Mouse (Mus musculus): ENCODE results near the gene Ino80. TPM values are rescaled to one million over a fixed set of nuclear protein-coding genes. Genes with fewer than 3 reads are reported as not detected.

Ino80 gene
- total and polyA plus RNA-seq, 2 experiments from 2014 or later = 2.2 to 16.3 TPM

DNA sequence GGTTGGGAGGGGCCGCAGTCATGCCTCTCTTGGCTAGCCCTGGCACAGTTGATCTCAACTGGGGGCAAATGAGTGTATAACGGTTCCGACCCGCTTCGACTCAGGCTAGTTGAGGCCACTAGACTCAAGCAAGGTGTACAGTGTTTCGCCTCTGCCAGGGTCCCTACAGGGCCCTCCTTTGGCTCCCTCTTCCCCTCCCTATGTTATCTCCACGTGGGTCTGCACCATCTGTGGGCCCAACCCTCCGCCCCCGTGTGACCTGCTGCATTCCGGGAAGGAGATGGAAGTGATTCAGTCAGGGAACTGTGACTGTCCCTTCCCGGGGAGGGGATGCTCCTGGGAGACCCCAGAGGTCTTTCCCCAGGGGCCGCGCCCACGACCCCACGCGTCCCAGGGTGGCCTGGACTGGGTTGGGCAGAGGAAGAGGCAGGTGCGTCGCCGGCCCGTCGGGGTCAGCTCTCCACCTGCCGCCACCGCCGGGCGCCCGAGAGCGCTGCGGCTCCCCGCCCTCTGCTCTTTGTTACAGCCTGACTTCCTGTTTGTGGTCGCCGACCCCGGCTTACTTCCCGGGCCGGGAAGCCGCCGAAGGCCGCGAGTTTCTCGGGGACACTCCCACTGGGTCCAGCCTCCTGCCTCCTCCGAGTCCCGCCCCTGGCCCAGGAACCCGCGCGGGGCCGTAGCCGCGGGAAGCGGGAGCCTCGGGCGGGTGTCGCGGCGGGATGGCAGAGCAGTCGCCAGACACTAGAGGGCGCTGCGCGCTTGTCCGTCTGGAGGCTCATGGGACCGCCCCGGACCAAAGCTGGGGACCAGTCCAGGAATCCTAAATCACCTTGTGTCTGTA, 139.8 kb downstream of the Ino80 start:
- WGBS = 7% methylated on average over 60 of the region's 60 CpGs
- Histone ChIP-seq H3K9ac (peak overlapping the region; percentile 81), H3K4me1 (ENCODE audit: insufficient read depth) (peaks cover 4% of the 10 kb centered on the region; the same call in 1 of the 2 replicates), H3K4me2 (ENCODE audit: low read depth) (peak overlapping the region; percentile 91), H3K27me3 (ENCODE audit: insufficient read depth, low read length) (no peaks in the 10 kb centered on the region), H3K27ac (ENCODE audit: low read depth, low read length) (peak overlapping the region; percentile 58; the same call in 1 of the 2 replicates), H3K9me3 (ENCODE audit: low read length) (no peaks in the 10 kb centered on the region), H3K4me3 (ENCODE audit: low read depth, low read length) (peak overlapping the region; percentile 61), H3K36me3 (ENCODE audit: insufficient read depth) (no peaks in the 10 kb centered on the region)
- ATAC-seq (peak; percentile 91), DNase-seq (peak; percentile 92)
- peak; percentile 94 for TF ChIP-seq CTCF (IDR thresholded peaks at IDR 0.05; ENCODE audit: low read depth)

DNA sequence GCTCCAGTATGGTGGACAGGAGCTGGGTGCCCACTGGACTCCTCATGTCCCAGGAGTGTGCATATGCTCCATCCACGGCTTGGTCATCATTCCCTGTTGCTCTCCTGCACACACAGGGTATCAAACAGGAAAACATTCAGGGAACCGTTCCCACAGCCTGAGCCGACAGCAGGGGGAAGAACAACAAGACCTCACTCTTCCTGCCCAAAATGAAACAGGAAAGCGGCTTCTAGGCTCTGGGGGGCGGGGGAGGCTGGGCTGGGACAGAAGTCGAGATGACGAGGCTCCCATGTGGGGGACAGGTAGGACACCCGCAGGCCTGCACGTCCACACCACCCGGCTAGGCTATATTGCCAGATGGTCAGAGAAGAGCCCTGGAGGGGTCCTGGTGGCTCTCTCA, 141.0 kb downstream of the Ino80 start:
- peaks cover 4% of the 10 kb centered on the region; the same call in 1 of the 2 replicates for H3K4me1 ChIP-seq (ENCODE audit: insufficient read depth)
- DNase-seq (no peak), ATAC-seq (no peak)
- H3K27me3 ChIP-seq (ENCODE audit: insufficient read depth, low read length) = no peaks in the 10 kb centered on the region
- H3K4me2 ChIP-seq (ENCODE audit: low read depth) = no peak overlapping the region
- no peaks in the 10 kb centered on the region for H3K36me3 ChIP-seq (ENCODE audit: insufficient read depth)
- H3K27ac ChIP-seq (ENCODE audit: low read depth, low read length) = no peak overlapping the region
- 75% methylated on average over 10 of the region's 10 CpGs for WGBS
- no peak overlapping the region for H3K9ac ChIP-seq
- no peak for TF ChIP-seq CTCF (IDR thresholded peaks at IDR 0.05; ENCODE audit: low read depth)
- no peaks in the 10 kb centered on the region for H3K9me3 ChIP-seq (ENCODE audit: low read length)
- no peak overlapping the region for H3K4me3 ChIP-seq (ENCODE audit: low read depth, low read length)

DNA sequence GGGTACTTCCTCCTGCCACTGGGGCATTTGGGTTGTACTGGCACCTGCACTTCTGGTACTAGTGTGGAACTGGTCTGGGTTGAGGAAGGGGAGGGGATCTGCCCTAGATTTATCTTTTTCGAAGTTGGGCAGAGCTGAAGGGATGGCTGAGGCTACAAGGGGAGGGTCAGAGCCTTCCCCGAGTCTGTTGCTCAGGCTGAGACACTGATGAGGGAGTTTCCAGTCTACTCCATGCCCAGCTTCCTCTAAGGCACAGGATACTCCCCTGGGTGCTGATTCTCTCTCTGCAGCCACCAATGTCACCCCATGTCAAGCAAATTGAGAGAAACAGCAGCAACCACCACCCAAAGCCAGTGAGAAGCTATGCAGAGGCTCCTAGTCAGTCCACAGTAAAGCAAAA, 141.5 kb downstream of the Ino80 start:
- WGBS = 84% methylated on average over 2 of the region's 2 CpGs
- no peak for DNase-seq

DNA sequence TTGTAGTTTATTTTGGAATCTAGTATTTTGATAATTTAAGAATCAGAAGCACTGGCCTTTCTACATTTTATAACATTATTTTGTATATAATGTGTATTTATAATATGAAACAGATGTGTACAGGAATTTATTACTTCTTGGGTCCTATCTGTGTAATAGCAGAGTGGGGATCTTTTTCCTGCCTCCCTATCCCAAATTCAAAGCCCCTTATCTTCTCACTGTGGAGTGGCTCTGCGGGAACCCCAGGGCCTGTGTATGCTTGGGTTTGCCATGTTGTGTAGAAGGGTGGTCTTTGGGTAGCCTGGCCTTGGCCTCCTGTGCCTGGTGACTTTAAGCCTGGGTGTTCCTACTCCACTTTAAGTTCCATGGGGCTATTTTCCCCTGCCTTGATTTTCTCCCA, 142.0 kb downstream of the Ino80 start:
- DNase-seq (no peak), ATAC-seq (no peak)
- Histone ChIP-seq H3K4me1 (ENCODE audit: insufficient read depth) (peaks cover 4% of the 10 kb centered on the region; the same call in 1 of the 2 replicates), H3K4me3 (ENCODE audit: low read depth, low read length) (no peak overlapping the region), H3K9ac (no peak overlapping the region), H3K27me3 (ENCODE audit: insufficient read depth, low read length) (peaks cover 6% of the 10 kb centered on the region), H3K36me3 (ENCODE audit: insufficient read depth) (no peaks in the 10 kb centered on the region), H3K27ac (ENCODE audit: low read depth, low read length) (no peak overlapping the region), H3K4me2 (ENCODE audit: low read depth) (no peak overlapping the region), H3K9me3 (ENCODE audit: low read length) (no peaks in the 10 kb centered on the region)
- no peak for TF ChIP-seq CTCF (IDR thresholded peaks at IDR 0.05; ENCODE audit: low read depth)
- WGBS = 81% methylated on average over 1 of the region's 1 CpGs

More for the DNA sequence above, 141.5 kb downstream of the Ino80 start:
- Histone ChIP-seq H3K4me2 (ENCODE audit: low read depth) (no peak overlapping the region), H3K27me3 (ENCODE audit: insufficient read depth, low read length) (peaks cover 1% of the 10 kb centered on the region; the same call in 1 of the 2 replicates), H3K4me1 (ENCODE audit: insufficient read depth) (peaks cover 4% of the 10 kb centered on the region; the same call in 1 of the 2 replicates), H3K9me3 (ENCODE audit: low read length) (no peaks in the 10 kb centered on the region), H3K4me3 (ENCODE audit: low read depth, low read length) (no peak overlapping the region), H3K9ac (no peak overlapping the region), H3K27ac (ENCODE audit: low read depth, low read length) (no peak overlapping the region), H3K36me3 (ENCODE audit: insufficient read depth) (no peaks in the 10 kb centered on the region)
- no peak for TF ChIP-seq CTCF (IDR thresholded peaks at IDR 0.05; ENCODE audit: low read depth)
- ATAC-seq = no peak

DNA sequence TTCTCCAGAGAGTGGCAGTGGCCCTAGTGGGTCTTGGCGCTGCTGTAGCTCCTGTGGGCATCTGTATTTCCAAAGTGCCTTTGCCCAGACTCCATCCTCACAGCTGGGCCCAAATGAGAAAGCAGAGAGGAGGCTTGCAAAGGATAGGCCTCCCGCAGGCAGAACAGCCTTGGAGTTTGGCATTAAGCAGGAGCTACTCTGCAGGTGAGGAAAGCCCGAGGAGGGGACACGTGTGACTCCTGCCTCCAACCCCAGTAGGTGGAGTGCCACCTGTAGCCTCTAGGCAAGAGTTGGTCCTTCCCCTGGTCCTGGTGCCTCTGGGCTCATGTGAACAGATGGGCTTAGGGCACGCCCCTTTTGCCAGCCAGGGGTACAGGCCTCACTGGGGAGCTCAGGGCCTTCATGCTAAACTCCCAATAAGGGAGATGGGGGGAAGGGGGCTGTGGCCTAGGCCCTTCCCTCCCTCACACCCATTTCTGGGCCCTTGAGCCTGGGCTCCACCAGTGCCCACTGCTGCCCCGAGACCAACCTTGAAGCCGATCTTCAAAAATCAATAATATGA, 142.4 kb downstream of the Ino80 start:
- Histone ChIP-seq H3K27me3 (ENCODE audit: insufficient read depth, low read length) (peaks cover 8% of the 10 kb centered on the region), H3K9ac (no peak overlapping the region), H3K27ac (ENCODE audit: low read depth, low read length) (no peak overlapping the region), H3K4me2 (ENCODE audit: low read depth) (no peak overlapping the region), H3K4me3 (ENCODE audit: low read depth, low read length) (no peak overlapping the region), H3K36me3 (ENCODE audit: insufficient read depth) (no peaks in the 10 kb centered on the region), H3K4me1 (ENCODE audit: insufficient read depth) (peaks cover 4% of the 10 kb centered on the region; the same call in 1 of the 2 replicates), H3K9me3 (ENCODE audit: low read length) (no peaks in the 10 kb centered on the region)
- DNase-seq = no peak
- TF ChIP-seq CTCF (IDR thresholded peaks at IDR 0.05; ENCODE audit: low read depth) = no peak
- 75% methylated on average over 7 of the region's 7 CpGs for WGBS
- no peak for ATAC-seq

DNA sequence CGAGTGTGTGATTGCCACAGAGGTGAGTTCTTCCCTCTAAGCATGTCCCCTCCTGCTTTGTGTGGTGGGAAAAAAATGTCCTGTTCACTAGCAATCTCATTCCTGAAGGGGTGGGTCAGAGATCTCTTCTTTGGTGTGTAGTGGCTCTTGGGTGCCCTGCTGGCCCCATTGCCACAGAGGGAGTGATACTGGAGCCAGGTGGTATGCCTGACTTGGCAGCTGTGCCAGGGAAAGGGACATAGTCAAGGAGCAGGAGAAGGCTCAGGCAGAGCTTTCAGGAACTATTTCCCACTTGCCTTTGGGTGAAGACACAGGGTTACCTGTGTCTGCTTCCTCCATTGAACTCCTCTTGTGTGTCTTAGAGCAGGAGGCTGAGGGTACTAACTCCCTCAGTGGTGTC, 143.4 kb downstream of the Ino80 start:
- H3K27ac ChIP-seq (ENCODE audit: low read depth, low read length) = no peak overlapping the region
- H3K9me3 ChIP-seq (ENCODE audit: low read length) = no peaks in the 10 kb centered on the region
- no peak overlapping the region for H3K4me3 ChIP-seq (ENCODE audit: low read depth, low read length)
- no peaks in the 10 kb centered on the region for H3K36me3 ChIP-seq (ENCODE audit: insufficient read depth)
- 57% methylated on average over 1 of the region's 1 CpGs for WGBS
- H3K27me3 ChIP-seq (ENCODE audit: insufficient read depth, low read length) = peaks cover 8% of the 10 kb centered on the region
- H3K4me1 ChIP-seq (ENCODE audit: insufficient read depth) = peaks cover 4% of the 10 kb centered on the region; the same call in 1 of the 2 replicates
- H3K4me2 ChIP-seq (ENCODE audit: low read depth) = no peak overlapping the region
- no peak for TF ChIP-seq CTCF (IDR thresholded peaks at IDR 0.05; ENCODE audit: low read depth)
- DNase-seq (no peak), ATAC-seq (no peak)
- H3K9ac ChIP-seq = no peak overlapping the region

DNA sequence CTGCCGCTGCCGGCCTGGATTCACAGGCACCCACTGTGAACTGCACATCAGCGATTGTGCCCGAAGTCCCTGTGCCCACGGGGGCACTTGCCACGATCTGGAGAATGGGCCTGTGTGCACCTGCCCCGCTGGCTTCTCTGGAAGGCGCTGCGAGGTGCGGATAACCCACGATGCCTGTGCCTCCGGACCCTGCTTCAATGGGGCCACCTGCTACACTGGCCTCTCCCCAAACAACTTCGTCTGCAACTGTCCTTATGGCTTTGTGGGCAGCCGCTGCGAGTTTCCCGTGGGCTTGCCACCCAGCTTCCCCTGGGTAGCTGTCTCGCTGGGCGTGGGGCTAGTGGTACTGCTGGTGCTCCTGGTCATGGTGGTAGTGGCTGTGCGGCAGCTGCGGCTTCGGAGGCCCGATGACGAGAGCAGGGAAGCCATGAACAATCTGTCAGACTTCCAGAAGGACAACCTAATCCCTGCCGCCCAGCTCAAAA, 145.3 kb downstream of the Ino80 start:
- peaks cover 19% of the 10 kb centered on the region for H3K27me3 ChIP-seq (ENCODE audit: insufficient read depth, low read length)
- H3K27ac ChIP-seq (ENCODE audit: low read depth, low read length) = no peak overlapping the region
- no peaks in the 10 kb centered on the region for H3K9me3 ChIP-seq (ENCODE audit: low read length)
- DNase-seq = no peak
- H3K9ac ChIP-seq = no peak overlapping the region
- no peak for ATAC-seq
- TF ChIP-seq CTCF (IDR thresholded peaks at IDR 0.05; ENCODE audit: low read depth) = no peak
- no peaks in the 10 kb centered on the region for H3K36me3 ChIP-seq (ENCODE audit: insufficient read depth)
- H3K4me1 ChIP-seq (ENCODE audit: insufficient read depth) = peaks cover 1% of the 10 kb centered on the region; the same call in 1 of the 2 replicates
- H3K4me2 ChIP-seq (ENCODE audit: low read depth) = no peak overlapping the region
- WGBS = 74% methylated on average over 24 of the region's 24 CpGs
- H3K4me3 ChIP-seq (ENCODE audit: low read depth, low read length) = no peak overlapping the region
